Mouse (Mus musculus) ovary, adult 18-20 months (tissue): Measurements from ENCODE around the gene Qsox1.

Source experiments
- DNase-seq: peaks from one replicate; pipeline ENCODE4 v3.0.0; 2022; ENCODE audit warnings: low spot score, mixed read lengths

The Qsox1 gene

DNA sequence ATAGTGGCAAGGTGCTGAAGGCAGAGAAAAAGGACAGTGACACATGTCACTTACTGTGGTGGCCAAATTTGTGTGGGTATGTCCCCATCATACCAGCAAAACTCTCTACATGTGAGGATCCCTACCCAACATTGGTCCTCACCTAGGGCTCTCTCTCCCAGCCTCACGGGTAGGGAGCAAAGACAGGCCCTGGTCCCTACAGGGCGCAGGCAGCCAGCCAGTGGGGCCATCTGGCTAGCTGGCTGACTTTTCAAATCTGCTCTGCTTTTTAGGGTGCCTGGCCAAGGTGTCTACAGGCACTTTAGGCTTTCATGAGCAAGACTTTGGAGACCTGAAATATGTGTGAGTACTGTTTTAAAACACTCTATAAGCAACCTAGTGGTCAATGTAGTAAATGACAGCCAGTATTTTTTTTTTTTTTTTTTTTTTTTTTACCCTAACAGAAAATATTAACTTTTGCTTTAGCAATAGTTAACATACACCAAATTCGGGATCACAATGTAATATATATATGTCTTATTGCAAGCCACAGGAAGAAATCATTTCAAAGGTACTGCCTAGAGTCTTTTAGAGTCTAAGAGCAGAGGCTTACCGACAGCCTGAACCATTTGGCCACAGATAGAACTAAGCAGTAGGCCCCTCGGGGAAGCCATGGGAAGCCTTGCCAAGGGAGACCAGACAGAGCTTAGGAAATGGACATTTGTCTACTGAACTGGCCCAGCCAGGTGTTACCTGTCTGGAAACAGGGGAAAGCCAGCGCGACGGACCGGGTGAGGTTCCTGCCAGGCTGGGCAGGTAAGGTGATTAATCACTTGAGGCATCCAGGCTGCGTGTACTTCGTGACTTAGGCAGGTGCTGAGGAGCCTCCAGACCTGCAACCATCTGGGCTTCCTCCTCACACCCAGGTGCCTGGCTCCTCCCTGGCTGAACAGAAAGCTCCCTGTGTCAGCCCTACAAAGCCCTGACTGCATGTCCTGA lies 11.4 kb downstream of the Qsox1 start:
- no peak for DNase-seq

DNA sequence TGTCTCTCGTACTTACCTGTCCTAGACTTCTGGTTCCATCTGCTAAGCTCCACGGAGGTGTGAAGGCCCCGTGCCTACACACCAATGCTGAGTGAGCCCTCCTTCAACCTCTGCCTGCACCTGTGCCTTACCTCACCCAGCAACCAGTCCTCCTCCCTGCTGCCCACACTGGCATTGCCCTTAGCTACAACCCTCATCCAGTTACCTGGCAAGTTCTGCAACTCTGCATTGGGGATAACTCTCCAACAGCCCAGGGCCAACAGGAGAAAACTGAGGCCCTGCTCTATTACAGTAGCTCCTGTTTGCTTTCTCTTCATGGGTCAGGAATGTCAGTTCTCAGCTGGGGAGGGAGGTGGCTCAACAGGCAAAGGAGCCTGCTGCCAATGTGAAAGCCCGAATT lies 14.7 kb downstream of the Qsox1 start:
- DNase-seq = no peak

GRCm38 (mm10) chr1:155797425-155797824 lies 15.3 kb downstream of the Qsox1 start:
- DNase-seq = no peak

DNA sequence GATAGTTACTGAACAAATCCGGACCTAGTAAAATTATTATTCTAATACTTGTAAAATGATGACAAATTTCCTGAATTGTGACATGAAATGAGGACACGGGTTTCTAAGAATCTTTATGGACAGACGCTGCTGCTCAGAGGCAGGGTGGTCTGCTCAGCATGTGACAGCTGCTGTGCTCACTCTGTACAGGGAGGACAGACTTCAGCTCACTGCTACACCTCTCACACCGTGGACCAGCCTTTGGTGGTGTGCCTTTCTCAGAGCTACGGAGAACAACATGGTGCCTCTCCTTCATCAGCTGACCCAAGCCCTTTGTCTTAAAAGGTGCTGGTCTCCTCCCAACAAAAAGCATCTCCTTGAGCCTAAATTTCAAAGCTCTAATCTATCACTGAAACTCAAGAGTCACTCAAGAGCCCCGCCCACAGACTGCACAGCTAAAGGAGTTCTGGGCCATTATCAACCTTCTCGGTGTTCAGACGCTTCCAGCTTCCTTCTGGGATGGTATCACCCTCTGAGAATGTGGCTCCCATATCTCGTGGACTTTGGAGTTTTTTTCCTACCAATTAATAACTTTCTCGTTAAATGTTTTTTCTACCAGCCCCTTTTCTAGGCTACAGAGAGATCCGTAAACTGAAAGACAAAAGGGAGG lies 15.8 kb downstream of the Qsox1 start:
- no peak for DNase-seq

DNA sequence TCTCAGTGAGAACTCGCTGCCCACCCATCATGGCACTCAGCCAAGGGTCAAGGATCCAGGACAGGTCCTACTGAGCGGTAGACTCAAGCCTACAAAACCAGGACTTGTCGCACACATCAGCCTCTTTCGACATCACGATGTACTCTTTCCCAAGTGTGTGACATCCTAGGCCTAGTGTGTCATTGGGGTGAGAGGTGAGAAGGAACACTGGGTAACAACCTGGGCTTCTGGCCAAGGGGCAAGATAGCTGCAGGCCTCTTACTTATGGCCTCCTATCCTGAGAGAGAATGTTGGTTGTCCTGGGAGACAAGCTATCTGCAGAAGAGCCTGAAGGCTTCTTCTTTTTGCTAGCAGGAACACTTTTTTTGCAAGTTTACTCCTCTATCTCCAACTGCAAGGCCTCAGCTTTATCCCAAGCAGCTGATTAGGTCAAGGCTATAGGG lies 16.9 kb downstream of the Qsox1 start:
- peak; percentile 82 for DNase-seq

GRCm38 (mm10) chr1:155794855-155795254 lies 17.8 kb downstream of the Qsox1 start:
- no peak for DNase-seq

DNA sequence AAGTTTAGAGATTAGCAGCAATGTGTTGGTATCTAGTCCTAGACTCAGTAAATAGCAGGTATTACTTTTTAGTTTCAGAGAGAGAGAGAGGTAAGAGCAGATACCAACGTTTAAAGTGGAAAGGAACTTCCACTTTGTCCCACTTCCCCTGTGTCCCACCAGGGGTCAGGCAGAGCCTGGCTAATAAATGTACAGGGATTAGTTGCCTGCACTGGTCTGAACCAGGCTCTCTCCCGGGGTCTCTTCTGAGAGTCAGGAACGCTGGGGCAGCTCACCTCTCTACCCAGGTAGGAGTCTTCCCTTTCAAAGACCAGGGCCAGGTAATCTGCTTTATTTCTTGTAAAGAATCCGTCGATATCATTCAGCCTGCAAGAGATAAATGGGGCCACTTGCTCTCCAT lies 20.8 kb downstream of the Qsox1 start:
- no peak for DNase-seq

DNA sequence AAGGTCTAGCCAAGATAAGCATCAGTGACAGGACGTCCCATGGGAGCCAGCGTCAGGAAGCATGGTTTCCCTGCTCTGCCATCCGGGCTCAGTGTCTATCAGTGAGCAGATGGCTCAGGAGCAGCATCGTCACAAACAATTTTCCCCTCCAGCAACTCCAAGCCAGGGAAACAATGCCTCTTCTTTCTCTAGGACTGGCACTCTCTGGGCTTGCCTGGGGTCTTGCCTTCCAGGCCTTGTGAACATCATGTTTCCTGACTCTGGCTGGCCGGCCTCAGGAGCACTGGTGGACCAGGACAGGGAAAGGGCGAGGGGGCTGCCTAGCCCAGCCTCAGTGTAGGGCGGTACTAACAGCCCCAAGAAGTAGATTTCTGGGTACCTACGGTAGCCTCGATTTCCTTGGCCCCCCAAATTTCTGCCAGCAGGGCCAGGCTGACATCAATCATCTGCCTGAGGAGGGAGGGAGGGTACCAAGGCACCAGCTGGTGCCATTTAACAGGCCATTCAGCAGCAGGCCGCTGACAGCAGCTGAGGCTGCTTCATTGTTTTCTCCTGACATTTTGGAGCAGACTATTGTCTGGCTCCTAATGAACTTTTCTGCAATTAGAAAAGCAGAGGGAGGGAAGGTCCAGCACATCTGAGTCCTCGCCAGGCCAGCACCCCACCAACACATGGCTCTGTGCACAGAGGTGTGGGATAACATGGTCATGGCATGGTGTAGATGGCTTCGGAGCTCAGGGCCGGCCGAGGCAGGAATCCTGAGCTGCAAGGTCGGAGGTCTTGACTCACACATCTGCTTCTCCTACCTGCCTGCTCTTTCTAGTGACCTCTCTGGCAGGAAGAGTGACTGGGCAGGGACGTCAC lies 22.3 kb downstream of the Qsox1 start:
- DNase-seq = no peak

DNA sequence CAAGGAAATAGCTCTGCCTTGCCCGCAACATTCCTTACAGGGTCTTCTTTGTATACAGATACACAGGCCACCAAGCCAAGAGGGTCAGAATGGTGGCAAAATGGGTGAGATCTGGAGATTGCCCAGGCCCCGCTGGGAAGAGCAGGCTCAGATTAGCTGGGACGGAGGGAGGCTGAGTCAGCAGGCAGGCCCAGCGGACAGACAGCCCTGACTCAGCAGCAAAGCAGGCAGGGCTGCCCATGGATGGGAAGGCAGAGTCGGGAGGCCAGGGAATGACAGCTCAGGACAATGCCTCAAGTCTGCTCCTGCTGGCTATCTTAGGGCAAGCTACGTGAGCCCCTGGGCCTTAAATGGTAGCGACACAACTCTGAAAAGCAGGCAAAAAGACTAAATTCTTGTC lies 26.8 kb downstream of the Qsox1 start:
- DNase-seq = no peak

DNA sequence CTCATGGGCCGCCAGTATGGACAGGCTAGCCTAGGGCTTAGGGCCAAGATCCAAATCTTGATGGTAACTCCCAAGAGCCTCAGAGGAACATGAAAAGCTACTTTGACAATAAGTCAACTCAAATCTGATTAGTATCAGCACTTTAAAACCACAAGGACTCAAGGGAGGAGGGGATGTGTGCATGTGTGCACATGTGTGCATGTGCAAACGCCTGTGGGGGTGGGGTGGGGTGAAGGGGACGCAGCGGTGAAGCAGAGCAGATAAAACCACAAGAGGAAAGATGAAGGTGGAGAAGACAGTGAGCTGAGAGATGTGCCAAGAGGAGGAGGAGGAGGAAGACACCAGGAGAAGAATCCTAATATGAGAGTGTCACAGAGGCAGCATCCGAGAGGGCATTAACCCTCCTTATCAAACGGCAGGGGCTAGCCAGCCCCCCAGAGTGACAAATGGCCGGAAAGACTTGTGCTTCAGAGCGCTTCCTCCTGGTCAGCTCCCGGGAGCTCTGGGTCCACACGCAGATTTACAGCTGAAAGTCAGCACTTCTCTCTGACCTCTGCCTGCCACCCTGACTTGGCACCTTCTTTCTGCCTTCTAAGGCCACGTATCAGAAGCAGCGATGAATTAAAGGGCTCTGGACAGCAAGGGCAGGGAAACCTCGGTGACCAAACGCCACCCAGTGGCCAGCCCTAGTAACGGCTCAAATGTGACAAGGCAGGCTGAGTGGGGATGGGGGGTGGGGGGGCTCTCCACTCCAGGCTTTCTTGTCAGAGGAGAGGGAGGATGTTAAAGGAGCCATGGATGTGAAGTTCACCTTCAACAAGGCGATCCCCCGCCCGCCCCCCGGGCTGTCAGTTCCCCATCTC lies 28.1 kb downstream of the Qsox1 start:
- peak; percentile 32 for DNase-seq

DNA sequence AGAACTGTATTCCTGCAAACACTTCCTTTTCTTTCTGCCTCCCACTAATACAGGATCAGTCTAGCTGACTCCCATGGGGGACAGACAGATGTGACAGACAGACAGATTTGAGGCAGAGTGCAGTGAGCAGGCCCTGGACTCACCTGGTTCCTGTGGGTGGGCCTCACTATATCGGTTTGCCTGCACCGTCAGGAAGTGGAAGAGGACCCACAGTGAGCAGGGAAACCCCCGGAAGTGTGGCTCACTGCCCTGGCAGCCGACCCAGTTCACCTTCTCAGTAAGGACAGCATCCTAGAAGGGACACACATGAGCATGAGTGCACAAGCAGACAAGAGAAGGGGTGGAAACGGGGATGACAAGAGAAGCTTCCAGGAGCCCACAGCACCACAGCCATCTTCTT lies 30.3 kb downstream of the Qsox1 start:
- DNase-seq = no peak

GRCm38 (mm10) chr1:155777641-155778625 lies 34.8 kb downstream of the Qsox1 start:
- no peak for DNase-seq

DNA sequence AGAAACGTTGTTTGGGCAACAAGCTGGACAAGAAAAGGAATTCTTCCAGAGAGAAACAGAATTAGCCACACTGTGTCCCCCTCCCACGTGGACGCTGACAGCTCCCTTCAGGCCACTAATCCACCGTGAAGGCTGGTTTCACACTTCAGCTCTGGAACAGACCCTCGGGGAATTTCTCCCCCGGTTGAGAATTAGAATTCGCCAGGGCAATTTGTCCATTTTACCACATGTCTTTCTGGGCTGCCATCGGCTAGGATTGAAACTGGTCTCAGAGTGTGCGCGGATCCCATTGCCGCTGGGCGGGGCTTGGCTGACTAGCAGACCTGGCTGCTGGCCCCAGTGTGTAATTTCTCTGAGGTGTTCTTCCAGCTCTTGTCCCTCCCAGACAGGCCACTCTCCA lies 53.5 kb downstream of the Qsox1 start:
- DNase-seq = no peak

DNA sequence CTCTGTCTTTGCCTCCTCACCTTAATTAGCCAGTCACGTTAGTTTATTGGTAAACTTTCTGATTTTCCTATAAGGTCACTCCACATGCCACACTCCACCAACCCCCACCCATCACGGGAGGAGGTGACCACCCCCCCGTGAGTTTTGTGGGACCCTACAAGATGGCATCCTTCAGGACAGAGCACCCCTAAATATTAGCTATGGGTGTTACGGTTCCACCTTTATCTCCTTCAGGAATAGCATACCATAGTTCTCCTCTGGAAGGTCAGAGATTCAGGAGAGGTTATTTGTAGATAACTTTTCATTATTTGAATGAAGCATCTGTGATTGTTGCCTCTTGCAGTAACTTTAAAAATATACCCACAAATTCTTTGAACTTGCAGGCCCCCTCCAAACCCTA lies 54.0 kb downstream of the Qsox1 start:
- DNase-seq = no peak

DNA sequence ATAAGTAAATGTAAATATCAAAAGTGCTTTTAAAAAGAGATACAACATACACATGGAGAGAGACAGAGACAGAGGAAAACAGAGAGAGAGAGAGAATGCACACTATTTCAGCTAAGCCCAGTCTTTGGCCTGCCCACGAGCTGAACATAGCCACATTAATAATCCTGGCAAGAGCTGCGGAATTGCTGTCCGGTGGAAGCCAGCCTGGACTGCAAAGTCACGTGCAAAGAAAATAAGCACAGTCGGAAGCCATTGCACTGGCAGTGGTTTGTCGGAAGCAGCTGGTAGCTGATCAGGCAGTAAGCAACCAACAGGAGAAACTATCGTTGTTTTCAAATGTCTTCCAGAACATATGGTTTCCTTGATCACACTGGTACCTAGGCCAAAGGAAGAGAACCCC lies 55.1 kb downstream of the Qsox1 start:
- no peak for DNase-seq

DNA sequence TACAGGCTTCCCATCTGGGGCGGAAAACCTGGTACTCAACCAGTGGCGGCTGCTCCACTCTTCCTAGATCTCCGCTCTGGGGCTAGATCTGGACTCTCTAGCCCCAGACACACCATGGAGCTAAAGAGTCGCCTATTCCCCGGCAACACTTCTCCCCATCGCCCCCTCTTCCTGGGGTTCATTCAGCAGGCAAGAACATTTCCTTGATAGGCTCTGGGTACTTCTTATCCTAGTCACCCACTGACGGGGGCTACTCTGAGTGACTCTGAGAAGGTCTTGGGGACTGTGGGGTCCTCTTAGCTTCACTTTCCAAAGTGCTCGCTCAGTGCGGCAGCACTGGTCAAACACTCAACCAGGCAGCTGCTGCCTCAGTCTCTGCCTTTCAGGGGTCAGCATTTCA lies 59.3 kb downstream of the Qsox1 start:
- no peak for DNase-seq

- no peak for DNase-seq
These were observed 61.0 kb downstream of the Qsox1 start, which contains the start of gene Lhx4 for GRCm38 (mm10) chr1:155751484-155752255. Lhx4 (minus strand) TSS chr1:155751684.

DNA sequence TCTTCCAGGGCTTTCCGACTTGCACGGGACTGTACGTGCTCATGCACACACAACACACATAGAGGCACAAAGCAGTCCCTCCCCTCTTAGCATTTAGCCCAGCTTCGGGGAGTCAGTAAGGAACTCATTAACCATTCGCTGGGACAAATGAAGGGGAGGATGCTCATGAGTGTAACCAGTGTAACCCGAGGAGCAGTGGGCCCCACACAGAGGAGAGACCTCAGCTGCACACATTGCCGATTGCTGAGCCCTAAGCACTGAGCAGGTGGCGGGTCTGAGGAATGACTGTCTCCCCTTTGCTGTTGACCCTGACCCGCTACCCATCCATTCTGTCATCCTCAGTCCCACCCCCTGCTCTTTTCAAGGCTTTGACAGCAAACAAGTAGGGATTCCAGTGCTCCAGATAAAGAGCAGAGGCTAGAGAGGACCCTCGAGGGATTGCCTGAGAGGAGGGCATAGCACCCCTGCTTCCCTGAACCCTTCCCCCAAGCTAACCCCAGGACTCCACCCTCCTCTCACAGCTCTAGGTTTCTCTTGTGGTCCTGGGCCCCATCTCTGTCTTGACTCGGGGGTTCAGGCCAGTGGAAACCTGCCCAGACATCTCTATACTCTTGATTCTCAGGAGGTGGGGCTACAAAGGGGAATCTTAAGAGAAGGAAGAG lies 62.0 kb downstream of the Qsox1 start:
- DNase-seq = no peak

GRCm38 (mm10) chr1:155747911-155748310 lies 64.8 kb downstream of the Qsox1 start:
- no peak for DNase-seq
